Mouse (Mus musculus): ENCODE measurements around the gene Wdr90. TPM values are rescaled to one million over a fixed set of nuclear protein-coding genes. Genes with fewer than 3 reads are reported as not detected.

Wdr90 gene
- total and polyA plus RNA-seq, 3 experiments = 1.2 to 8.5 (median 1.3) TPM

DNA sequence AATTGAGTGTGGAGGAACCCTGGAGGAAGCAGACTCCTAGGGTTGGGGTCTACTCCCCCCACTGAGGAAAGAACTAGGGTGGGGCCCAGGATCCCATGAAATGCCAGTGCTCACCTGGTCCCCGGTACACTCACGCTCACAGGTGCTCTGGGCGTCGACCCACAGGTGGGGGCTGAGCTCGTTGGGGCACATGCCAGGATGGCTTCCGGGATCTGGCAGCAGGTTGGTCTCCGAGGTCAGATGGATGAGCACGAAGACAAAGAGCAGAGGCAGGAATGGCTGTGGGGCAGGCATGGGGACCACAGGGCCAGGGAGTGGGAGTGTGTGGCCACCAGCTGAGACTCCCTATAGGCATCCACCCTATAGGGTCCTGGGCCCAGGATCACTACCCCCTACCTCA, 18.4 kb upstream of the Wdr90 start:
- Histone ChIP-seq H3K4me1 (ENCODE audit: control insufficient read depth, insufficient read depth, low read length) (0 out of 2 replicates have a peak, but pooled peaks cover 1% of the 10 kb centered on the region), H3K27ac (no peak overlapping the region), H3K9ac (ENCODE audit: low read depth, low read length) (no peak overlapping the region), H3K36me3 (ENCODE audit: control insufficient read depth, insufficient read depth, low read length) (no peaks in the 10 kb centered on the region), H3K79me2 (replicated peaks; ENCODE audit: control insufficient read depth, insufficient read depth, low read length) (no peaks in the 10 kb centered on the region), H3K4me3 (no peak overlapping the region), H3K27me3 (ENCODE audit: control insufficient read depth, insufficient read depth, low read length) (no peaks in the 10 kb centered on the region)
- no peak for DNase-seq
- no peak for TF ChIP-seq POLR2A (IDR thresholded peaks at IDR 0.05; ENCODE audit: insufficient read depth, low read depth, low read length)
- no peak for TF ChIP-seq CTCF (IDR thresholded peaks at IDR 0.05)
- TF ChIP-seq EP300 (IDR thresholded peaks at IDR 0.05; ENCODE audit: insufficient read depth, low read depth, low read length) = no peak
- intact Hi-C loops (cut with DNase I) = no loop called here
- WGBS = 86% methylated on average over 8 of the region's 8 CpGs

DNA sequence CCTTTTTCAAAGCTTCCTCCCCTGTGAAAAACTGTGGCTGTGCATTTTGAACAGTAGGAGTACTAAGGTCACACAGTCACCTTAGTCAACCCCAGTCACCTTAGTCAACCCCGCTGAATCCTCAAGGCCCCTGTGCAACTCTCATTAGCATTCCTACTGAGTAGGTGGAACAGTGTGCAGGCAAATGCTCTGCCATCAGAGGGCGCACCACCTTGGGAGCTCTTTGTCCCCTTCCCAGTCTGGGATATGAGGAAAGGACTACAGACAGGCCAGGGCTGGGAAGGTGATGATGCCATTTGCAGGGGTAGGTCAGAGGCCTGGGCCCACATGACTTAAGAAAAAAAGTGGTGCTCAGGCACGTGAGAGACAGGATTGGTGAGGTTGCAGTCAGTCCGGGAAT, 18.0 kb upstream of the Wdr90 start:
- H3K9ac ChIP-seq (ENCODE audit: low read depth, low read length) = no peak overlapping the region
- no peaks in the 10 kb centered on the region for H3K36me3 ChIP-seq (ENCODE audit: control insufficient read depth, insufficient read depth, low read length)
- H3K4me3 ChIP-seq = no peak overlapping the region
- no peaks in the 10 kb centered on the region for H3K27me3 ChIP-seq (ENCODE audit: control insufficient read depth, insufficient read depth, low read length)
- no peak overlapping the region for H3K27ac ChIP-seq
- H3K4me1 ChIP-seq (ENCODE audit: control insufficient read depth, insufficient read depth, low read length) = peaks cover 4% of the 10 kb centered on the region; the same call in 1 of the 2 replicates
- DNase-seq = no peak
- intact Hi-C loops (cut with DNase I) = no loop called here
- WGBS = 80% methylated on average over 4 of the region's 4 CpGs
- no peaks in the 10 kb centered on the region for H3K79me2 ChIP-seq (replicated peaks; ENCODE audit: control insufficient read depth, insufficient read depth, low read length)
- TF ChIP-seq EP300 (IDR thresholded peaks at IDR 0.05; ENCODE audit: insufficient read depth, low read depth, low read length) (no peak), POLR2A (IDR thresholded peaks at IDR 0.05; ENCODE audit: insufficient read depth, low read depth, low read length) (0 out of 2 replicates have a peak, but pooled peaks have one; percentile 9), CTCF (IDR thresholded peaks at IDR 0.05) (peak; percentile 63)

DNA sequence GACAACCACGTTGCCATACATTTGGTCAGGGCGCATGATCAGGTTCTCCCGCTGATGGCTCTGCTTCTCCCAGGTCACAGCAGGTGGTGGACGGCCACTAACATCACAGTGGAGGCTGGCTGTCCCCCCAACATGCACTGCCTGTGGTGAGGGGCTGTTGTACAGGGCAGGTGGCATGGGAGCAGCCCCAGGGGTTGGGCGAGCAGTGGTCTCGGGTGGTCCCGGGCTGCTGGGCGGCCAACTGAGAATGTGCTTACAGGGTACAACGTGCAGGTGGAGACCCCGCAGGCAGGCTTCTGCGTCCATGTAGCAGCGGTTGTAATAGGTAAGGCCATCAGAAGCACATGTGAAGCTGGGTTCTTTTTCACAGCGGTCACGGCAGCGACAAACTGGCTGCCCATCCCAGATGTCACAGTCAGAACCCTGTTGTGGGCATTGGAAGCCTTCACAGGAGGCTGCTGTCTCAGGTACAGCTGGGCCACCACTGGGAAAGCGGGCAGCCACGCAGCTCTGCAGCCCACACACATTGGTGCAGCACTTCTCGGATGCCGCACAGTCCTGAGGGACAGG, 17.4 kb upstream of the Wdr90 start:
- intact Hi-C loops (cut with DNase I) = no loop called here
- no peak for DNase-seq
- TF ChIP-seq CTCF (IDR thresholded peaks at IDR 0.05) (no peak), EP300 (IDR thresholded peaks at IDR 0.05; ENCODE audit: insufficient read depth, low read depth, low read length) (no peak), POLR2A (IDR thresholded peaks at IDR 0.05; ENCODE audit: insufficient read depth, low read depth, low read length) (no peak)
- WGBS = 93% methylated on average over 19 of the region's 19 CpGs
- H3K36me3 ChIP-seq (ENCODE audit: control insufficient read depth, insufficient read depth, low read length) = no peaks in the 10 kb centered on the region
- no peaks in the 10 kb centered on the region for H3K27me3 ChIP-seq (ENCODE audit: control insufficient read depth, insufficient read depth, low read length)
- peaks cover 6% of the 10 kb centered on the region; the same call in 1 of the 2 replicates for H3K4me1 ChIP-seq (ENCODE audit: control insufficient read depth, insufficient read depth, low read length)
- no peak overlapping the region for H3K27ac ChIP-seq
- no peak overlapping the region for H3K4me3 ChIP-seq
- no peak overlapping the region for H3K9ac ChIP-seq (ENCODE audit: low read depth, low read length)
- H3K79me2 ChIP-seq (replicated peaks; ENCODE audit: control insufficient read depth, insufficient read depth, low read length) = no peaks in the 10 kb centered on the region

DNA sequence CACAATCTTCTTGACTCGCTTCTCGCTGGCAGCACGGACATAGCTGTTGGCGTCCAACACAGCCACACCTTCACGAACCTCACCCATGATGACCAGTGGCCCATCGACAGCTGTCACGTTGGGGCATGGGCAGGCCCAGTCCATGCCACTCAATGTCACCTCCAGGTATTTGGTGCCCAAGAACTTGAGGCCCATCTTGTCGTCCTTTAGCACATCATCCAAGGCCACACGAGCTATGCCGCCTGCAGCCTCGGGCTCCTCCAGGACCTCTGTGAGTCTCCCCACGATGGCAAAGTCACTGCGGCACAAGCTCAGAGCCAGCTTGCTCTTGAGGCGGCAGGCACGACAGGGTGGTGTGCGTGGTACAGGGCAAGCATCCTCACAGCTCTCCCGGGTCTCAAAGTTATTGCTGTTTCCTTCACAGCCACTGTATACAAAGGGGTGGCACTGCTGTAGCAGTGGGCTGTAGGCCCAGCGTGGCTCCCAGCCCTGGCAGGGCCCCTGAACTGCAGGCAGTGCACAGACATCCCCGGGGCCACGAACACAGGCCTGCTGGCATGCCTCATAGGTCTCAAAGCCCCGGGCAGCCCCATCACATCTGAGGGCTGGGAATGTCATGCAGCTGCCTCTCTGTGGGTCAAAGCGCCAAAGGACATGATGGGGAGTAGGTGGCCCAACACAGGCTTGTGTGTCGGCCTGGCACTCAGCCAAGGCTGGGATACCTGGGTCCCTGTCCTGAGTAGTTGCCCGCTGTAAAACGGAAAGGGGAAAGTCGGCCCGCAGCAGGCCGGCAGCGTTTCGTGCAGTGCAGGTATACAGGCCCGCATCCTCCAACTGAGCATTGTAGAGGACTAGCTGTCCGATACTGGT, 16.7 kb upstream of the Wdr90 start:
- H3K4me1 ChIP-seq (ENCODE audit: control insufficient read depth, insufficient read depth, low read length) = peaks cover 6% of the 10 kb centered on the region; the same call in 1 of the 2 replicates
- no peak overlapping the region for H3K27ac ChIP-seq
- 92% methylated on average over 32 of the region's 32 CpGs for WGBS
- no peak for DNase-seq
- no peaks in the 10 kb centered on the region for H3K27me3 ChIP-seq (ENCODE audit: control insufficient read depth, insufficient read depth, low read length)
- no peak overlapping the region for H3K4me3 ChIP-seq
- no peaks in the 10 kb centered on the region for H3K79me2 ChIP-seq (replicated peaks; ENCODE audit: control insufficient read depth, insufficient read depth, low read length)
- H3K9ac ChIP-seq (ENCODE audit: low read depth, low read length) = no peak overlapping the region
- intact Hi-C loops (cut with DNase I) = no loop called here
- no peaks in the 10 kb centered on the region for H3K36me3 ChIP-seq (ENCODE audit: control insufficient read depth, insufficient read depth, low read length)
- TF ChIP-seq EP300 (IDR thresholded peaks at IDR 0.05; ENCODE audit: insufficient read depth, low read depth, low read length) (no peak), POLR2A (IDR thresholded peaks at IDR 0.05; ENCODE audit: insufficient read depth, low read depth, low read length) (no peak), CTCF (IDR thresholded peaks at IDR 0.05) (no peak)

DNA sequence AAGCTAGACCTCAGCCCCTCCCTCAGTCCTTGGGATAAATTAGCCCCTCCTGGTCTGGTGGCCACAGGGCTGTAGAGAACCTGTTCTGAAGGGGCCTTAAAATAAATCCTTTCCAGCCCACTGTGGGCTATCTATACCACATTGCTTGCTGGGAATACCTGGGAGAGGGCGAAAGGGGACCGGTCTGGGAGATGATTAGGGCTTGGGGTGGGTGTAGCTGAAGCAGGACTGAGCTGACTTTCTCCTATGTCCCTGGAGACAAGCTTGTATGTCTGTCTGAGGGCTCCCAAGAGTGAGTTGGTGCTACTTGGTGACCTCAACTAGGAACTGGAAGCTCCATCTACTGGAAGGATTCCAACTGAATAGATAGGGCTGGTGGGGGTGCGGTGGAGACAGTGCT, 15.7 kb upstream of the Wdr90 start:
- Histone ChIP-seq H3K27me3 (ENCODE audit: control insufficient read depth, insufficient read depth, low read length) (no peaks in the 10 kb centered on the region), H3K4me1 (ENCODE audit: control insufficient read depth, insufficient read depth, low read length) (peaks cover 6% of the 10 kb centered on the region; the same call in 1 of the 2 replicates), H3K9ac (ENCODE audit: low read depth, low read length) (no peak overlapping the region), H3K27ac (no peak overlapping the region), H3K36me3 (ENCODE audit: control insufficient read depth, insufficient read depth, low read length) (no peaks in the 10 kb centered on the region), H3K4me3 (no peak overlapping the region), H3K79me2 (replicated peaks; ENCODE audit: control insufficient read depth, insufficient read depth, low read length) (no peaks in the 10 kb centered on the region)
- DNase-seq = no peak
- TF ChIP-seq CTCF (IDR thresholded peaks at IDR 0.05) = no peak
- TF ChIP-seq POLR2A (IDR thresholded peaks at IDR 0.05; ENCODE audit: insufficient read depth, low read depth, low read length) = no peak
- no peak for TF ChIP-seq EP300 (IDR thresholded peaks at IDR 0.05; ENCODE audit: insufficient read depth, low read depth, low read length)
- intact Hi-C loops (cut with DNase I) = no loop called here
- 69% methylated on average over 3 of the region's 3 CpGs for WGBS

All from heart, adult 2 months (tissue).